Mouse (Mus musculus) liver, adult 2 months (tissue): ENCODE results near the gene Dicer1.

Source experiments
- CTCF ChIP-seq: fragments of 200-500 bp; IDR thresholded peaks from 2 replicates; pipeline ENCODE4 v1.5.1; 2011; ENCODE audit warnings: low read depth, low read length, control low read depth
- POLR2A ChIP-seq: fragments of 200-500 bp; IDR thresholded peaks from 2 replicates; pipeline ENCODE4 v1.6.1; 2011; ENCODE audit warnings: low read length, control low read depth; ENCODE audit not compliant: insufficient read depth; ENCODE audit errors: extremely low read depth

- TF ChIP-seq POLR2A (no peak), CTCF (no peak)
Observed at GRCm38 (mm10) chr12:104716409-104716808, 35.3 kb downstream of the Dicer1 start.
